Mouse (Mus musculus): ENCODE measurements around the gene Mtfmt.

- no peak for TF ChIP-seq CTCF (IDR thresholded peaks at IDR 0.05; ENCODE audit: insufficient read depth, low read depth, low read length)
- TF ChIP-seq POLR2A (IDR thresholded peaks at IDR 0.05; ENCODE audit: insufficient read depth, low read depth, low read length) = no peak
Observed at GRCm38 (mm10) chr9:65430401-65430800, 5.2 kb upstream of the Mtfmt start.

Measured in olfactory bulb, adult 2 months (tissue).